Mouse (Mus musculus): Measurements from ENCODE around the gene Il12a. TPM values are rescaled to one million over a fixed set of nuclear protein-coding genes. Genes with fewer than 3 reads are reported as not detected.
A peak's percentile ranks its signal among the peaks of the same experiment; 100 is the strongest.
"Not testable (repeated sequence)": the region's sequence is repeated elsewhere in the genome, so short reads cannot be mapped to it uniquely, and the experiment has no call there.

Il12a gene
- polyA plus RNA-seq, 1 experiment from 2014 or later = not detected

GRCm38 (mm10) chr3:68719229-68719819 lies 28.9 kb downstream of the Il12a start:
- Histone ChIP-seq H3K27ac (replicated peaks; ENCODE audit: low read depth, low read length) (no peak overlapping the region), H3K4me3 (ENCODE audit: low read depth, low read length) (no peak overlapping the region), H3K4me2 (ENCODE audit: low read depth, low read length) (no peak overlapping the region), H3K36me3 (replicated peaks; ENCODE audit: control insufficient read depth, insufficient read depth, low read depth, low read length) (no peaks in the 10 kb centered on the region), H3K9me3 (replicated peaks; ENCODE audit: control insufficient read depth, low read length) (no peaks in the 10 kb centered on the region), H3K4me1 (ENCODE audit: control insufficient read depth, insufficient read depth, low read length) (no peaks in the 10 kb centered on the region), H3K9ac (replicated peaks; ENCODE audit: low read length) (no peak overlapping the region), H3K27me3 (ENCODE audit: control insufficient read depth, insufficient read depth, low read length) (no peaks in the 10 kb centered on the region)
- ATAC-seq (replicated peaks; ENCODE audit: insufficient number of reproducible peaks, low FRiP score, low TSS enrichment, low read depth) = no peak
- DNase-seq (ENCODE audit: low spot score) = no peak
- 54% methylated on average over 8 of the region's 8 CpGs for WGBS

- Histone ChIP-seq H3K4me2 (ENCODE audit: low read depth, low read length) (no peak overlapping the region), H3K9ac (replicated peaks; ENCODE audit: low read length) (no peak overlapping the region), H3K4me1 (ENCODE audit: control insufficient read depth, insufficient read depth, low read length) (no peaks in the 10 kb centered on the region), H3K27me3 (ENCODE audit: control insufficient read depth, insufficient read depth, low read length) (no peaks in the 10 kb centered on the region), H3K36me3 (replicated peaks; ENCODE audit: control insufficient read depth, insufficient read depth, low read depth, low read length) (no peaks in the 10 kb centered on the region), H3K4me3 (ENCODE audit: low read depth, low read length) (no peak overlapping the region), H3K9me3 (replicated peaks; ENCODE audit: control insufficient read depth, low read length) (no peaks in the 10 kb centered on the region), H3K27ac (replicated peaks; ENCODE audit: low read depth, low read length) (no peak overlapping the region)
- 40% methylated on average over 13 of the region's 13 CpGs for WGBS
- DNase-seq (ENCODE audit: low spot score) (peak; percentile 66), ATAC-seq (replicated peaks; ENCODE audit: insufficient number of reproducible peaks, low FRiP score, low TSS enrichment, low read depth) (peak; percentile 59; the same call in 1 of the 2 replicates)
Observed at GRCm38 (mm10) chr3:68720258-68720657, 29.8 kb downstream of the Il12a start.

GRCm38 (mm10) chr3:68741955-68742354 lies 51.5 kb downstream of the Il12a start:
- 61% methylated on average over 7 of the region's 7 CpGs for WGBS
- no peak overlapping the region for H3K9ac ChIP-seq (replicated peaks; ENCODE audit: low read length)

GRCm38 (mm10) chr3:68742718-68743471 lies 52.5 kb downstream of the Il12a start:
- H3K36me3 ChIP-seq (replicated peaks; ENCODE audit: control insufficient read depth, insufficient read depth, low read depth, low read length) = no peaks in the 10 kb centered on the region
- 86% methylated on average over 9 of the region's 9 CpGs for WGBS
- H3K4me1 ChIP-seq (ENCODE audit: control insufficient read depth, insufficient read depth, low read length) = no peaks in the 10 kb centered on the region
- H3K27ac ChIP-seq (replicated peaks; ENCODE audit: low read depth, low read length) = no peak overlapping the region
- no peak for ATAC-seq (replicated peaks; ENCODE audit: insufficient number of reproducible peaks, low FRiP score, low TSS enrichment, low read depth)
- H3K4me3 ChIP-seq (ENCODE audit: low read depth, low read length) = no peak overlapping the region
- no peaks in the 10 kb centered on the region for H3K27me3 ChIP-seq (ENCODE audit: control insufficient read depth, insufficient read depth, low read length)
- H3K9ac ChIP-seq (replicated peaks; ENCODE audit: low read length) = no peak overlapping the region
- H3K9me3 ChIP-seq (replicated peaks; ENCODE audit: control insufficient read depth, low read length) = no peaks in the 10 kb centered on the region
- no peak for DNase-seq (ENCODE audit: low spot score)
- H3K4me2 ChIP-seq (ENCODE audit: low read depth, low read length) = no peak overlapping the region

More at GRCm38 (mm10) chr3:68741955-68742354, 51.5 kb downstream of the Il12a start:
- H3K4me1 ChIP-seq (ENCODE audit: control insufficient read depth, insufficient read depth, low read length) = no peaks in the 10 kb centered on the region
- no peaks in the 10 kb centered on the region for H3K9me3 ChIP-seq (replicated peaks; ENCODE audit: control insufficient read depth, low read length)
- no peak for DNase-seq (ENCODE audit: low spot score)
- no peak for ATAC-seq (replicated peaks; ENCODE audit: insufficient number of reproducible peaks, low FRiP score, low TSS enrichment, low read depth)
- H3K4me3 ChIP-seq (ENCODE audit: low read depth, low read length) = no peak overlapping the region
- H3K36me3 ChIP-seq (replicated peaks; ENCODE audit: control insufficient read depth, insufficient read depth, low read depth, low read length) = no peaks in the 10 kb centered on the region
- no peaks in the 10 kb centered on the region for H3K27me3 ChIP-seq (ENCODE audit: control insufficient read depth, insufficient read depth, low read length)
- no peak overlapping the region for H3K27ac ChIP-seq (replicated peaks; ENCODE audit: low read depth, low read length)
- no peak overlapping the region for H3K4me2 ChIP-seq (ENCODE audit: low read depth, low read length)

DNA sequence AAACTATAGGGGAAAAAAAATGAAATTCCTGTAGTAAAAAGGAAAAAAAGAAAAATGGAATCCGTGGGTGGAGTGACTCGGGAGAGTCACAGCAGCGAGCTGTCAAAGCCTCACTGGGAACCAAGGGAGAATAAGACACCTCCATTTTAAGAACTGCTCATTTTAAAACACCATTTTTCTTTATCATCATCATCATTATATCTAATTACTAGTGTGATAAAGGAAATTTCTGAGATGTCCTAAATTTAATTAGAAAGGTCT lies 53.0 kb downstream of the Il12a start:
- DNase-seq (ENCODE audit: low spot score) (no peak), ATAC-seq (replicated peaks; ENCODE audit: insufficient number of reproducible peaks, low FRiP score, low TSS enrichment, low read depth) (no peak)
- Histone ChIP-seq H3K4me2 (ENCODE audit: low read depth, low read length) (no peak overlapping the region), H3K4me3 (ENCODE audit: low read depth, low read length) (no peak overlapping the region), H3K9ac (replicated peaks; ENCODE audit: low read length) (no peak overlapping the region), H3K4me1 (ENCODE audit: control insufficient read depth, insufficient read depth, low read length) (no peaks in the 10 kb centered on the region), H3K27me3 (ENCODE audit: control insufficient read depth, insufficient read depth, low read length) (no peaks in the 10 kb centered on the region), H3K9me3 (replicated peaks; ENCODE audit: control insufficient read depth, low read length) (no peaks in the 10 kb centered on the region), H3K36me3 (replicated peaks; ENCODE audit: control insufficient read depth, insufficient read depth, low read depth, low read length) (no peaks in the 10 kb centered on the region), H3K27ac (replicated peaks; ENCODE audit: low read depth, low read length) (no peak overlapping the region)
- WGBS = 78% methylated on average over 3 of the region's 3 CpGs

- 83% methylated on average over 1 of the region's 1 CpGs for WGBS
- no peaks in the 10 kb centered on the region for H3K36me3 ChIP-seq (replicated peaks; ENCODE audit: control insufficient read depth, insufficient read depth, low read depth, low read length)
- H3K27ac ChIP-seq (replicated peaks; ENCODE audit: low read depth, low read length) = no peak overlapping the region
- no peak overlapping the region for H3K4me2 ChIP-seq (ENCODE audit: low read depth, low read length)
- DNase-seq (ENCODE audit: low spot score) = peak; percentile 66
- H3K9ac ChIP-seq (replicated peaks; ENCODE audit: low read length) = no peak overlapping the region
- no peaks in the 10 kb centered on the region for H3K4me1 ChIP-seq (ENCODE audit: control insufficient read depth, insufficient read depth, low read length)
- H3K27me3 ChIP-seq (ENCODE audit: control insufficient read depth, insufficient read depth, low read length) = no peaks in the 10 kb centered on the region
- H3K4me3 ChIP-seq (ENCODE audit: low read depth, low read length) = no peak overlapping the region
- no peak for ATAC-seq (replicated peaks; ENCODE audit: insufficient number of reproducible peaks, low FRiP score, low TSS enrichment, low read depth)
- no peaks in the 10 kb centered on the region for H3K9me3 ChIP-seq (replicated peaks; ENCODE audit: control insufficient read depth, low read length)
Observed at GRCm38 (mm10) chr3:68744162-68744561, 53.7 kb downstream of the Il12a start.

DNA sequence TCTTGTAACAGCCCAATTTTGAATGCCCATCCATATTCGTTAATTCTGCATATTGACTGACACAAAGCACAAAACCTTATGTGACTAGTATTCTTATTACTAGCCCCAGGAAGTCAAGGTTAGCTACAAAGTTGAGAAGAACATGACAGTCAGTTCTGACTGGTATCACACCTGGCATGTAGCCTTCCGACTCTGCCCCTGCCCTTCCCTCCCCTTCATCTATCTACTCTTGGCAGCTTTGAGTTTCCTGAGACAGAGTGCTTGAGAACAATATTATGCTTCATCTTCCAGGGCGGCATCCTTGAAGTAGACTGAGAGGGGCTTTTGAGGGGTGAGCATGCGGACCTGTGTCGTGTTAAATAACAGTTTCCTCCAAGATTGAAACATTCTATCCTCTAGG lies 54.6 kb downstream of the Il12a start:
- no peak for ATAC-seq (replicated peaks; ENCODE audit: insufficient number of reproducible peaks, low FRiP score, low TSS enrichment, low read depth)
- whole genome bisulfite sequencing = 89% methylated on average over 5 of the region's 5 CpGs

GRCm38 (mm10) chr3:68746282-68746681 lies 55.8 kb downstream of the Il12a start:
- H3K36me3 ChIP-seq (replicated peaks; ENCODE audit: control insufficient read depth, insufficient read depth, low read depth, low read length); H3K4me1 ChIP-seq (ENCODE audit: control insufficient read depth, insufficient read depth, low read length); H3K9ac ChIP-seq (replicated peaks; ENCODE audit: low read length); H3K4me2 ChIP-seq (ENCODE audit: low read depth, low read length); H3K27ac ChIP-seq (replicated peaks; ENCODE audit: low read depth, low read length); ATAC-seq (replicated peaks; ENCODE audit: insufficient number of reproducible peaks, low FRiP score, low TSS enrichment, low read depth); H3K27me3 ChIP-seq (ENCODE audit: control insufficient read depth, insufficient read depth, low read length); H3K4me3 ChIP-seq (ENCODE audit: low read depth, low read length); H3K9me3 ChIP-seq (replicated peaks; ENCODE audit: control insufficient read depth, low read length); DNase-seq (ENCODE audit: low spot score): not testable (repeated sequence)
- 90% methylated on average over 4 of the region's 4 CpGs for WGBS

More for the DNA sequence above, 54.6 kb downstream of the Il12a start:
- Histone ChIP-seq H3K36me3 (replicated peaks; ENCODE audit: control insufficient read depth, insufficient read depth, low read depth, low read length) (no peaks in the 10 kb centered on the region), H3K27me3 (ENCODE audit: control insufficient read depth, insufficient read depth, low read length) (no peaks in the 10 kb centered on the region), H3K4me3 (ENCODE audit: low read depth, low read length) (no peak overlapping the region), H3K4me2 (ENCODE audit: low read depth, low read length) (no peak overlapping the region), H3K9ac (replicated peaks; ENCODE audit: low read length) (no peak overlapping the region), H3K9me3 (replicated peaks; ENCODE audit: control insufficient read depth, low read length) (no peaks in the 10 kb centered on the region), H3K27ac (replicated peaks; ENCODE audit: low read depth, low read length) (no peak overlapping the region), H3K4me1 (ENCODE audit: control insufficient read depth, insufficient read depth, low read length) (no peaks in the 10 kb centered on the region)
- no peak for DNase-seq (ENCODE audit: low spot score)
